Mouse (Mus musculus) myocyte (in vitro differentiated cells): ENCODE data around the gene Tmem269. TPM values are rescaled to one million over a fixed set of nuclear protein-coding genes. Genes with fewer than 3 reads are reported as not detected.

Experiments used
- H3K27me3 ChIP-seq: one replicate; pipeline ENCODE4 v1.6.1; 2011; ENCODE audit not compliant: control insufficient read depth, insufficient read depth, insufficient read length
- H3K36me3 ChIP-seq: one replicate; pipeline ENCODE4 v1.6.1; 2011; ENCODE audit not compliant: control insufficient read depth, insufficient read depth
- H3K4me2 ChIP-seq: one replicate; pipeline ENCODE4 v1.6.1; 2011; ENCODE audit warnings: low read depth, control low read depth
- H3K4me3 ChIP-seq: one replicate; pipeline ENCODE4 v1.5.1; 2011; ENCODE audit warnings: mild to moderate bottlenecking, control low read depth, moderate library complexity
- H3K79me2 ChIP-seq: one replicate; pipeline ENCODE4 v1.6.1; 2011; ENCODE audit not compliant: control insufficient read depth, insufficient read depth
- H3ac ChIP-seq: one replicate; pipeline ENCODE4 v1.6.1; 2011; ENCODE audit not compliant: control insufficient read depth, insufficient read length
- CEBPB ChIP-seq: IDR thresholded peaks from 2 replicates; pipeline ENCODE4 v1.6.1; 2011; ENCODE audit warnings: mild to moderate bottlenecking, moderate library complexity; ENCODE audit not compliant: poor library complexity, insufficient read depth, severe bottlenecking
- E2F4 ChIP-seq: IDR thresholded peaks from one replicate; pipeline ENCODE4 v1.6.1; 2011; ENCODE audit warnings: mild to moderate bottlenecking, control low read depth, moderate library complexity; ENCODE audit not compliant: insufficient read depth
- MAX ChIP-seq: IDR thresholded peaks from one replicate; pipeline ENCODE4 v1.6.1; 2011; ENCODE audit warnings: low read depth, mild to moderate bottlenecking, control low read depth
- MYOD1 ChIP-seq, 3 experiments: IDR thresholded peaks; one replicate each; pipeline ENCODE4 v1.6.1; 2011; ENCODE audit warnings: control low read depth in 2 of 3, low read depth in 2 of 3, mild to moderate bottlenecking in 2 of 3, moderate library complexity in 1 of 3; ENCODE audit not compliant: insufficient read length in 2 of 3, control insufficient read depth in 1 of 3
- MYOG ChIP-seq, 3 experiments: IDR thresholded peaks; one replicate each; pipeline ENCODE4 v1.6.1; 2011; ENCODE audit warnings: control low read depth in 2 of 3, low read depth in 2 of 3, mild to moderate bottlenecking in 2 of 3; ENCODE audit not compliant: insufficient read length in 2 of 3, control insufficient read depth in 1 of 3, insufficient read depth in 1 of 3
- POLR2A ChIP-seq: IDR thresholded peaks from one replicate; pipeline ENCODE4 v1.6.1; 2011; ENCODE audit warnings: low read depth, mild to moderate bottlenecking, control low read depth, moderate library complexity; ENCODE audit not compliant: insufficient read length
- POLR2AphosphoS2 ChIP-seq: IDR thresholded peaks from one replicate; pipeline ENCODE4 v1.6.1; 2011; ENCODE audit warnings: low read depth, control low read depth; ENCODE audit not compliant: insufficient read length
- REST ChIP-seq: IDR thresholded peaks from one replicate; pipeline ENCODE4 v1.6.1; 2011; ENCODE audit warnings: mild to moderate bottlenecking, control low read depth, moderate library complexity; ENCODE audit not compliant: insufficient read depth, insufficient read length
- SRF ChIP-seq: IDR thresholded peaks from one replicate; pipeline ENCODE4 v1.6.1; 2011; ENCODE audit warnings: low read depth; ENCODE audit not compliant: control insufficient read depth, insufficient read length
- TCF12 ChIP-seq: IDR thresholded peaks from one replicate; pipeline ENCODE4 v1.6.1; 2011; ENCODE audit warnings: mild to moderate bottlenecking, control low read depth; ENCODE audit not compliant: poor library complexity, insufficient read depth, severe bottlenecking
- TCF3 ChIP-seq: IDR thresholded peaks from one replicate; pipeline ENCODE4 v1.6.1; 2011; ENCODE audit warnings: low read depth, control low read depth; ENCODE audit not compliant: insufficient read length
- USF1 ChIP-seq: IDR thresholded peaks from one replicate; pipeline ENCODE4 v1.6.1; 2011; ENCODE audit warnings: low read depth, mild to moderate bottlenecking, control low read depth, moderate library complexity
- polyA plus RNA-seq: library from polyadenylated mRNA; unstranded; fragments of >200 nt; fragmentation: generic; extraction: Trizol; gene quantifications from one replicate; pipeline ENCODE4 v1.2.1, GENCODE M21; 2012; ENCODE audit warnings: missing spikeins

The Tmem269 gene
- polyA plus RNA-seq, 1 experiment, result 0.07 TPM

DNA sequence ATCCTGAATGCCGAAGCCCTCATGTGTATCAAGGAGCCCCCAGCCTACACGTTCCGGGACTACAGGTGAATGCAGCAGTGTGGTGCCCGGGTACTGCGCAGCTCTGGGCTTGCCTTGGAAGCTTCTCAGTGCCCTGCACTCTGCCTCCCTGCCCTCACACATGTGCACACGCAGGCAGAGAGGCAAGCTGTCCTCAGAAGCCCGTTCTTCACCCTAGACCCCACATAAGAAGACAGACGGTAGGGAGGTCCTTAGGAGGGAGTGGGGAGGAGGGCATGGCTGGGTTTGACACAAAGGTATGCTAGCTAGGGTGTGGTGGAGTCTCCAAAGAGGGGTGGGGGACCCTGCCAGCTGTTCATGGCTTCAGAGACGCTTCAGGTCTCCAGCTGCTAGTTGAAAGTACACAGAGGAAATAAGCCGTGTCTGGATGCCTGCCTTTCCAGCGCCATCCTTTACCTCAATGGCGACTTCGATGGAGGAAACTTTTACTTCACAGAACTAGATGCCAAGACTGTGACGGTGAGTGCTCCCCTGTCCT is 28.7 kb upstream of the Tmem269 start:
- Histone ChIP-seq H3K36me3 (peaks cover 3% of the 10 kb centered on the region), H3K4me2 (no peak overlapping the region), H3K79me2 (no peaks in the 10 kb centered on the region), H3ac (no peak overlapping the region), H3K27me3 (no peaks in the 10 kb centered on the region), H3K4me3 (no peak overlapping the region)
- no peak for TF ChIP-seq POLR2A
- no peak for TF ChIP-seq CEBPB
- no peak for TF ChIP-seq SRF
- TF ChIP-seq POLR2AphosphoS2, result no peak
- TF ChIP-seq USF1, result no peak
- no peak for TF ChIP-seq TCF12
- TF ChIP-seq MYOG (IDR thresholded peaks at IDR 0.05; ENCODE audit: control insufficient read depth in 1 of 3, insufficient read depth in 1 of 3, insufficient read length in 2 of 3, low read depth in 2 of 3), result no peak
- TF ChIP-seq MAX, result no peak
- TF ChIP-seq MYOD1 (IDR thresholded peaks at IDR 0.05; ENCODE audit: control insufficient read depth in 1 of 3, insufficient read length in 2 of 3, low read depth in 2 of 3), result no peak
- TF ChIP-seq REST, result no peak
- no peak for TF ChIP-seq E2F4

DNA sequence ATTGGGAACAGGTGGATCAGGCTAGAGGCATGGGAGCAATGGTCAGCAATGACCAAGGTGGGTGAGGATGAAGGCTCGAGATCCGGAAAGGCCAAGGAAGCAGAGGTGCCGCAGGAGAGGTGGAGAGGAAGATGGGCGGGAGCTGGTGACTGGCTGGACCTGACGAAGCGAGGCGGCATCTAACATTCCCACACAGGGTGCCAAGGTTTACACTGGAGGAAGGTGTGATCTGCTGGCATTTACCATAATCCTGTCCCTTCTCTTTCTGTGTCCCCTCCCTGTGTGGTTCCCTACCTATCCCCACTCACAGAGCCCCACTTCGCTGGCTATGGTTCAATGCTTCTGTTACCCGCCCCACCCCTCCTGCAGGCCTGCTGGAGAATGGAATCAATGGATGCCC is 27.9 kb upstream of the Tmem269 start:
- no peak for TF ChIP-seq TCF12
- TF ChIP-seq POLR2A, result no peak
- no peak for TF ChIP-seq CEBPB
- no peak for TF ChIP-seq MAX
- TF ChIP-seq SRF, result no peak
- TF ChIP-seq E2F4, result no peak
- TF ChIP-seq POLR2AphosphoS2, result no peak
- no peak for TF ChIP-seq REST
- no peak for TF ChIP-seq MYOD1 (IDR thresholded peaks at IDR 0.05; ENCODE audit: control insufficient read depth in 1 of 3, insufficient read length in 2 of 3, low read depth in 2 of 3)
- TF ChIP-seq USF1, result no peak
- TF ChIP-seq TCF3, result no peak
- no peak for TF ChIP-seq MYOG (IDR thresholded peaks at IDR 0.05; ENCODE audit: control insufficient read depth in 1 of 3, insufficient read depth in 1 of 3, insufficient read length in 2 of 3, low read depth in 2 of 3)
- Histone ChIP-seq H3K36me3 (peaks cover 3% of the 10 kb centered on the region), H3K4me3 (no peak overlapping the region), H3ac (no peak overlapping the region), H3K79me2 (no peaks in the 10 kb centered on the region), H3K4me2 (no peak overlapping the region), H3K27me3 (no peaks in the 10 kb centered on the region)

DNA sequence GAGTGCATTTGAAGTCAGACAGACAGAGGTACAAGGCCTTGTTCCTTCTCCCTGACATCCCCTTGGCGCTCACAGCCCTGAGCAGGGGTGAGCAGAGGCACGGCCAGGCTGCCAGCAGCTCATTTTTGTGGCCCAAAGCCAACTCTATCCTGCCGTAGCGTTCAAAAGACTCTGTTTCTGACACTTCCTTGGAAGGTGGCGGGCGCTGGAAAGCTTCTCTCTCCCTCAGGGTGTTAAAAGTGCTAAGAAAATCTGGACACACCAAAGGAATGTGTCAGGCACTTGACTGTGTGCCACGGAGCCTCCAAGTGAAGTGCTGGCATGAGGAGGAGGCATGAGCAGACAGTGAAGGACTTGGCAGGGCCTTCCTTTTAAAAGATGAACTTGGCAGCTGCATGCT is 27.5 kb upstream of the Tmem269 start:
- TF ChIP-seq SRF (no peak), TCF12 (no peak), USF1 (no peak), REST (no peak), MYOG (IDR thresholded peaks at IDR 0.05; ENCODE audit: control insufficient read depth in 1 of 3, insufficient read depth in 1 of 3, insufficient read length in 2 of 3, low read depth in 2 of 3) (no peak), MAX (no peak), MYOD1 (IDR thresholded peaks at IDR 0.05; ENCODE audit: control insufficient read depth in 1 of 3, insufficient read length in 2 of 3, low read depth in 2 of 3) (no peak), TCF3 (no peak), POLR2AphosphoS2 (no peak), E2F4 (no peak), CEBPB (no peak), POLR2A (no peak)
- Histone ChIP-seq H3K36me3 (peaks cover 4% of the 10 kb centered on the region), H3K79me2 (no peaks in the 10 kb centered on the region)

DNA sequence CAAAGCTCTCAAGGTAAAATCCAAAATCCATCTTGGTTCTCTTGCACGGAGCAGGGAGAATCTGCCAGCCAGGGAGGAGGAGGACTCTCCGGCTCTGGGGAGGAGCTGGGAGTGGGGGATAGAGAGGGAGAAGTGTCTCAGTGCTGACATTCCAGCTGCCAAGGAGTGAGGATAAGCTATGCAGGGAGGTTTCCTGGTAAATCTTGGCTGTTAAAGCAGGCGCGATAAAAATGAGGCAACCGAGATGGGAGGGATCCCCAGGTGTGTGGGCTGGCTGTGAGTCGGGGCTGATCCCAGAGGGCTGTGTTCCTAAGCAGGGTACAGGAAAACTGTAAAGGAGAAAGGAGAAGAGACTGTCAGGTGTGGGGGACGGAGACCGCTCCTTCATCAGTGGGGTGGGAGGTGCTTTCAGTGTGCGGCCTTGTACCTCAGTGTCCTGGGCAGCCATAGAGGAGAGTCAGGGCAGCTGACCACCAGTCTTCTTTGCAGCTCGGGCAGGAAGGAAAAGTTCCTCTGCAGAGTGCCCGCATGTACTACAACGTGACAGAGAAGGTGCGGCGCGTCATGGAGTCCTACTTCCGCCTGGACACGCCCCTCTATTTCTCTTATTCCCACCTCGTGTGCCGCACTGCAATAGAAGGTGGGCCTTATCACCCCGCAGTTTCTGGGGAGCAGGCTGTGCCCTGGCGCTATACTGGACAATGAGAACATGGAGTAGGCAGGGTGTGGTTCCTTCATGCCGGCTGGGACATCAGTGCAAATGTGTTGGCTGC is 26.6 kb upstream of the Tmem269 start:
- Histone ChIP-seq H3K4me3 (no peak overlapping the region), H3K79me2 (no peaks in the 10 kb centered on the region), H3K36me3 (peaks cover 6% of the 10 kb centered on the region), H3K4me2 (no peak overlapping the region), H3ac (no peak overlapping the region), H3K27me3 (no peaks in the 10 kb centered on the region)
- no peak for TF ChIP-seq USF1
- no peak for TF ChIP-seq SRF
- TF ChIP-seq TCF12, result no peak
- no peak for TF ChIP-seq POLR2A

More for the DNA sequence above, 27.5 kb upstream of the Tmem269 start:
- H3ac ChIP-seq, result no peak overlapping the region
- H3K4me3 ChIP-seq, result no peak overlapping the region
- no peak overlapping the region for H3K4me2 ChIP-seq
- no peaks in the 10 kb centered on the region for H3K27me3 ChIP-seq

DNA sequence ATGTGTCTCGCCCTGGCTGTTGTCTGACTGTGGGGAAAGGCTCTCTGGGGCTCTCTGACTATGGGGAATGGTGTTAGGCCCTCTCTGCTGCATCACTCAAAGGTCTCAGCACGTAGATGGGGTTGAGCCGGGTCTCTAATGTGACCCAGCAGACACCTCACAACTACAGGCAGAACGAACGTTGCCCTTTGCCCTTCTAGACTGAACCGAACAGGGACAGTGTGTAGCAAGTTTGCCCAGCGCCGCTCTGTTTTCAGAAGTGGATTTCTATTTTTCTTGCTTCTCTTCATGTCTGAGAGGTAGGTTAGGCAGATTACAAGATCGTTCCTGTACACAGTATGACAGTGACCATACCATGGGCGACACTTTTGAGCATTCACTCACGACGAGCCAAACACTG is 24.6 kb upstream of the Tmem269 start:
- Histone ChIP-seq H3K4me3 (no peak overlapping the region), H3K4me2 (no peak overlapping the region), H3K79me2 (no peaks in the 10 kb centered on the region), H3ac (no peak overlapping the region), H3K27me3 (no peaks in the 10 kb centered on the region), H3K36me3 (peaks cover 6% of the 10 kb centered on the region)
- TF ChIP-seq MYOD1 (IDR thresholded peaks at IDR 0.05; ENCODE audit: control insufficient read depth in 1 of 3, insufficient read length in 2 of 3, low read depth in 2 of 3) (no peak), TCF12 (no peak), MAX (no peak), POLR2A (no peak), CEBPB (no peak), REST (no peak), MYOG (IDR thresholded peaks at IDR 0.05; ENCODE audit: control insufficient read depth in 1 of 3, insufficient read depth in 1 of 3, insufficient read length in 2 of 3, low read depth in 2 of 3) (no peak), TCF3 (no peak), E2F4 (no peak), POLR2AphosphoS2 (no peak), USF1 (no peak), SRF (no peak)
